Mouse (Mus musculus): ENCODE results near the gene Kiz. TPM values are rescaled to one million over a fixed set of nuclear protein-coding genes. Genes with fewer than 3 reads are reported as not detected.

Gene Kiz
- polyA plus RNA-seq, 1 experiment from 2014 or later, result 11.0 TPM

Other genes starting within 250 kb of the Kiz start
- 38.6 and 45.4 TPM in 2 replicates for gene Xrn2, start 157.1 kb downstream of the Kiz start, polyA plus RNA-seq (2015; fragmentation: Nextera tagmentation; extraction: Ambion mirVana)
- not detected in 2 replicates for gene Nkx2-4, start 229.6 kb downstream of the Kiz start, polyA plus RNA-seq (2015; fragmentation: Nextera tagmentation; extraction: Ambion mirVana)

Data from liver, embryonic 13.5 days (tissue).